8 mouse cellular contexts compared by ENCODE assay signal in the genomic region with DNA sequence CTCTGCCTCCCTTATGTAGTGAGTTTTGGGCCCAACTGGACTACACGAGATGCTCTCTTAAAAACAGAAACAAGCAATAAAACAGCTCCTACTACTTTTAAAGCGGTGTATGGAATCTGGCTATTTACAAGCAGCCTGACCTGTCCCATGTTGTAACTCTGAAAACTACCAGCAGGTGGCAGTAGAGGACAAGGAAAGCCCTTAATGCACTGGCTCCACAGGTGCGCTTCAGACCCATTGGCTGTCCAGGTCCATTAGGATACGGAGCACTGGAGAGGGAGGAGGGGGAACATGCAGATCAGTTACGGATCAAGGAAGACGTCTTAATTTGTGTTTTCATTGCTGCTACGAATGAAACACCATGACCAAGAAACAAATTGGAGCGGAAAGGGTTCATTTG. TPM values are rescaled to one million over a fixed set of nuclear protein-coding genes. Genes with fewer than 3 reads are reported as not detected.
DNase-seq lines count a peak whose midpoint lies in the region; ATAC-seq and TF ChIP-seq lines count a peak whose summit lies in the region.

No protein-coding gene starts in this region.

- no peak overlapping the region for H3K27ac ChIP-seq in heart, postnatal 0 days (ENCODE audit: low read depth)
- no peak overlapping the region for H3K27ac ChIP-seq in lung, embryonic 14.5 days (ENCODE audit: low read depth)

- no peak overlapping the region for H3K9ac ChIP-seq in heart, postnatal 0 days (replicated peaks; ENCODE audit: low read depth, low read length)
- H3K9ac ChIP-seq in lung, embryonic 14.5 days = no peak overlapping the region

- H3K27me3 ChIP-seq in heart, postnatal 0 days (ENCODE audit: control insufficient read depth, insufficient read depth, low read length) = peaks cover 36% of the 10 kb centered on the region
- H3K27me3 ChIP-seq in lung, embryonic 14.5 days (ENCODE audit: insufficient read depth, low read length) = no peaks in the 10 kb centered on the region

- H3K9me3 ChIP-seq in heart, postnatal 0 days (replicated peaks; ENCODE audit: control insufficient read depth, low read length) = no peaks in the 10 kb centered on the region
- no peaks in the 10 kb centered on the region for H3K9me3 ChIP-seq in lung, embryonic 14.5 days (ENCODE audit: low read depth, low read length)

- WGBS in heart, postnatal 0 days = 17% methylated on average over 8 of the region's 8 CpGs
- WGBS in lung, embryonic 14.5 days = 16% methylated on average over 8 of the region's 8 CpGs

- peak; percentile 87 for TF ChIP-seq CTCF in heart, postnatal 0 days (IDR thresholded peaks at IDR 0.05; ENCODE audit: low read depth)
- TF ChIP-seq CTCF in lung, embryonic 14.5 days (IDR thresholded peaks at IDR 0.05; ENCODE audit: low read depth) = peak; percentile 94

- no peaks in the 10 kb centered on the region for H3K36me3 ChIP-seq in heart, postnatal 0 days (replicated peaks; ENCODE audit: control insufficient read depth, insufficient read depth, low read length)
- no peaks in the 10 kb centered on the region for H3K36me3 ChIP-seq in lung, embryonic 14.5 days (ENCODE audit: insufficient read depth)

- no peak for TF ChIP-seq EP300 in heart, postnatal 0 days (IDR thresholded peaks at IDR 0.05; ENCODE audit: low read depth)

- ATAC-seq in heart, postnatal 0 days (ENCODE audit: insufficient read depth, low read depth) = peak; percentile 34; the same call in 1 of the 2 replicates
- ATAC-seq in lung, embryonic 14.5 days (ENCODE audit: insufficient read depth) = no peak

- DNase-seq in CD4-positive helper T cell, adult 2 months (ENCODE audit: low read depth, low spot score) = peak; percentile 79
- DNase-seq in adrenal gland, adult 2 months = peak; percentile 80
- peak; percentile 93 for DNase-seq in embryo, embryonic 10.5 days (ENCODE audit: low spot score)
- peak; percentile 45 for DNase-seq in heart, postnatal 0 days (ENCODE audit: low spot score)
- peak; percentile 71 to 94 for DNase-seq in layer of hippocampus, adult 18-20 months (ENCODE audit: low spot score in 2 of 2)
- DNase-seq in lung, embryonic 14.5 days = peak; percentile 92
- DNase-seq in ovary, postnatal 36 days (ENCODE audit: low spot score) = peak; percentile 53
- DNase-seq in thymus, postnatal 14 days = peak; percentile 84

- no peak overlapping the region for H3K4me3 ChIP-seq in heart, postnatal 0 days (ENCODE audit: low read depth, low read length)
- no peak overlapping the region for H3K4me3 ChIP-seq in lung, embryonic 14.5 days (ENCODE audit: low read depth, low read length)

- no peaks in the 10 kb centered on the region for H3K4me1 ChIP-seq in heart, postnatal 0 days (ENCODE audit: control insufficient read depth, insufficient read depth)
- no peaks in the 10 kb centered on the region for H3K4me1 ChIP-seq in lung, embryonic 14.5 days (ENCODE audit: insufficient read depth)

- H3K4me2 ChIP-seq in heart, postnatal 0 days (ENCODE audit: low read depth, low read length) = no peak overlapping the region
- H3K4me2 ChIP-seq in lung, embryonic 14.5 days = no peak overlapping the region

RNA-seq across cellular contexts. Expression of a gene that starts 19.8 kb away (rescaled TPM):
- total RNA-seq in adrenal gland, adult 2 months (2021) = 10 to 100 TPM; 11.6 to 16.6 TPM
- 70.8 and 82.0 TPM in 2 replicates for polyA plus RNA-seq in adrenal gland, adult 2 months (2012; rRNA removed)
- 6.0 and 22.2 TPM in 2 replicates for total RNA-seq in heart, postnatal 0 days (2014; rRNA removed; ENCODE audit: low replicate concordance)
- polyA plus RNA-seq in heart, postnatal 0 days (2015; fragmentation: Nextera tagmentation; extraction: Ambion mirVana) = 3.8 and 4.7 TPM in 2 replicates
- 10 to 100 TPM; 18.1 to 18.2 TPM for total RNA-seq in layer of hippocampus, adult 18-20 months (2021)
- 7.7 and 10.0 TPM in 2 replicates for polyA plus RNA-seq in lung, embryonic 14.5 days (2014; fragmentation: Nextera tagmentation; extraction: Ambion mirVana)

RNA-seq across cellular contexts. Expression of a gene that starts 19.9 kb away (rescaled TPM):
- 100 to 1,000 TPM; 133 to 138 TPM for total RNA-seq in adrenal gland, adult 2 months (2021)
- polyA plus RNA-seq in adrenal gland, adult 2 months (2012; rRNA removed) = 19.3 and 24.8 TPM in 2 replicates
- 108 and 163 TPM in 2 replicates for total RNA-seq in heart, postnatal 0 days (2014; rRNA removed; ENCODE audit: low replicate concordance)
- 141 and 151 TPM in 2 replicates for polyA plus RNA-seq in heart, postnatal 0 days (2015; fragmentation: Nextera tagmentation; extraction: Ambion mirVana)
- 10 to 100 TPM; 68.3 to 74.5 TPM for total RNA-seq in layer of hippocampus, adult 18-20 months (2021)
- 81.4 and 84.6 TPM in 2 replicates for polyA plus RNA-seq in lung, embryonic 14.5 days (2014; fragmentation: Nextera tagmentation; extraction: Ambion mirVana)

RNA-seq across cellular contexts. Expression of a gene that starts 20.1 kb away (rescaled TPM):
- total RNA-seq in adrenal gland, adult 2 months (2021) = 10 to 100 TPM; 26.1 to 27.0 TPM
- not detected in 2 replicates for polyA plus RNA-seq in adrenal gland, adult 2 months (2012; rRNA removed)
- 14.2 and 19.2 TPM in 2 replicates for total RNA-seq in heart, postnatal 0 days (2014; rRNA removed; ENCODE audit: low replicate concordance)
- 7.5 and 9.2 TPM in 2 replicates for polyA plus RNA-seq in heart, postnatal 0 days (2015; fragmentation: Nextera tagmentation; extraction: Ambion mirVana)
- total RNA-seq in layer of hippocampus, adult 18-20 months (2021) = 10 to 100 TPM; 24.7 to 31.3 TPM
- 23.1 and 24.7 TPM in 2 replicates for polyA plus RNA-seq in lung, embryonic 14.5 days (2014; fragmentation: Nextera tagmentation; extraction: Ambion mirVana)

RNA-seq across cellular contexts. Expression of a gene that starts 31.3 kb away (rescaled TPM):
- total RNA-seq in adrenal gland, adult 2 months (2021) = not detected
- 0.15 TPM in 2 replicates for polyA plus RNA-seq in adrenal gland, adult 2 months (2012; rRNA removed)
- total RNA-seq in heart, postnatal 0 days (2014; rRNA removed; ENCODE audit: low replicate concordance) = not detected in 2 replicates
- 0.19 and 0.20 TPM in 2 replicates for polyA plus RNA-seq in heart, postnatal 0 days (2015; fragmentation: Nextera tagmentation; extraction: Ambion mirVana)
- 10 to 100 TPM; 43.9 to 51.6 TPM for total RNA-seq in layer of hippocampus, adult 18-20 months (2021)
- polyA plus RNA-seq in lung, embryonic 14.5 days (2014; fragmentation: Nextera tagmentation; extraction: Ambion mirVana) = 0.14 and 0.83 TPM in 2 replicates

RNA-seq across cellular contexts. Expression of a gene that starts 43.4 kb away (rescaled TPM):
- total RNA-seq in adrenal gland, adult 2 months (2021) = 10 to 100 TPM; 43.9 to 65.5 TPM
- polyA plus RNA-seq in adrenal gland, adult 2 months (2012; rRNA removed) = 16.4 and 18.6 TPM in 2 replicates
- 11.2 and 28.2 TPM in 2 replicates for total RNA-seq in heart, postnatal 0 days (2014; rRNA removed; ENCODE audit: low replicate concordance)
- polyA plus RNA-seq in heart, postnatal 0 days (2015; fragmentation: Nextera tagmentation; extraction: Ambion mirVana) = 1.4 and 2.4 TPM in 2 replicates
- total RNA-seq in layer of hippocampus, adult 18-20 months (2021) = 10 to 100 TPM; 82.7 to 90.3 TPM
- 12.4 and 16.2 TPM in 2 replicates for polyA plus RNA-seq in lung, embryonic 14.5 days (2014; fragmentation: Nextera tagmentation; extraction: Ambion mirVana)
